17 mouse cellular contexts compared by ENCODE assay signal in the genomic region with DNA sequence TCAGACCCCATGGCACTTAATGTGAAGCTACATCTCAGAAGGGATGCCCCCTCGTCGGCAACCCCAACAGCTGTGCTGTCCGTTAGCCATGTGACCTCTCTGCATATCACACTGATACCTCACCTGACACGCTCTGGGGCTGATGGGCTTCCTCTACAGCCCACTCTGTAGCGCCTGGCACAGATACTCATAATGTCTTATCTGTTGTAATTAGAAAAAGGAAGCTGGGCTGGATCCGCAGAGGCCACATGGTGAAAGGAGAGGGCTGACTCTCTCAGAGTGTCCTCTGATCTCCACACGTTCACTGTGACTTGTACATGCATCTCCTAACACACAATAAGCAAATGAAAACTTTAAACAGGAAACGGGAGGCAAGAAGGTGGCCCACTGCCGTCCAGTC.
"Had no signal": no experiment of that assay in that cellular context is flagged by ENCODE, and none has a peak within 500 bp of the region (broad histone marks: within the 10 kb centered on the region; RNA-seq: fewer than 3 reads in every experiment).

No protein-coding gene starts in this region.

- H3K9me3 ChIP-seq: liver, embryonic 13.5 days; midbrain, embryonic 12.5 days; midbrain, embryonic 15.5 days; neural tube, embryonic 12.5 days; neural tube, embryonic 15.5 days had no signal

- H3K4me3 ChIP-seq: layer of hippocampus, adult 2 months; left cerebral cortex, adult 2 months; liver, embryonic 13.5 days; midbrain, embryonic 12.5 days; midbrain, embryonic 15.5 days; neural tube, embryonic 12.5 days; neural tube, embryonic 15.5 days had no signal

- DNase-seq: layer of hippocampus, adult 9-11 months; liver, embryonic 13.5 days; lung, embryonic 14.5 days; lung, postnatal 10 days; lung, postnatal 36 days; retina, postnatal 1 day; right cerebral cortex, postnatal 25 days; spleen, adult 18-20 months; thymus, adult 18-20 months; thymus, postnatal 36 days had no signal

- H3K36me3 ChIP-seq: liver, embryonic 13.5 days; midbrain, embryonic 12.5 days; midbrain, embryonic 15.5 days; neural tube, embryonic 12.5 days; neural tube, embryonic 15.5 days had no signal

- H3K4me1 ChIP-seq: liver, embryonic 13.5 days; midbrain, embryonic 12.5 days; midbrain, embryonic 15.5 days; neural tube, embryonic 12.5 days; neural tube, embryonic 15.5 days had no signal

- H3K27me3 ChIP-seq: liver, embryonic 13.5 days; midbrain, embryonic 12.5 days; midbrain, embryonic 15.5 days; neural tube, embryonic 12.5 days; neural tube, embryonic 15.5 days had no signal

- H3K27ac ChIP-seq: layer of hippocampus, adult 2 months; left cerebral cortex, adult 2 months; liver, embryonic 13.5 days; midbrain, embryonic 12.5 days; midbrain, embryonic 15.5 days; neural tube, embryonic 12.5 days; neural tube, embryonic 15.5 days had no signal

- ATAC-seq: intestine, embryonic 16.5 days; midbrain, embryonic 15.5 days had no signal
